Mouse (Mus musculus) left cerebral cortex, postnatal 14 days (tissue): ENCODE results near the gene Hspa1l. TPM values are rescaled to one million over a fixed set of nuclear protein-coding genes. Genes with fewer than 3 reads are reported as not detected.
A peak's percentile ranks its signal among the peaks of the same experiment; 100 is the strongest.
"Not testable (repeated sequence)": the region's sequence is repeated elsewhere in the genome, so short reads cannot be mapped to it uniquely, and the experiment has no call there.

Source experiments
- DNase-seq, 2 experiments: peaks; one replicate each; pipeline ENCODE4 v3.0.0; 2021 to 2022; ENCODE audit warnings: low spot score in 2 of 2, mixed read lengths in 1 of 2
- intact Hi-C: fragments of 180-260 bp; cut with DNase I; formaldehyde crosslinking; loops from one replicate; pipeline ENCODE4 v1.15.1; 2025
- total RNA-seq, 2 experiments: library from RNA; stranded (reverse); gene quantifications; 2 replicates each; pipeline ENCODE4 v1.2.3; 2021

The Hspa1l gene
- total RNA-seq, 2 experiments from 2014 or later, result 0.15 TPM

- intact Hi-C loops, result loop anchor here (10.0 kb wide), 1 partner anchor 235 kb away; the partner anchor contains the start of genes Atp6v1g2 and Nfkbil1
- not testable (repeated sequence) for DNase-seq
Observed at GRCm38 (mm10) chr17:34999871-35000716, 27.6 kb downstream of the Hspa1l start.

DNA sequence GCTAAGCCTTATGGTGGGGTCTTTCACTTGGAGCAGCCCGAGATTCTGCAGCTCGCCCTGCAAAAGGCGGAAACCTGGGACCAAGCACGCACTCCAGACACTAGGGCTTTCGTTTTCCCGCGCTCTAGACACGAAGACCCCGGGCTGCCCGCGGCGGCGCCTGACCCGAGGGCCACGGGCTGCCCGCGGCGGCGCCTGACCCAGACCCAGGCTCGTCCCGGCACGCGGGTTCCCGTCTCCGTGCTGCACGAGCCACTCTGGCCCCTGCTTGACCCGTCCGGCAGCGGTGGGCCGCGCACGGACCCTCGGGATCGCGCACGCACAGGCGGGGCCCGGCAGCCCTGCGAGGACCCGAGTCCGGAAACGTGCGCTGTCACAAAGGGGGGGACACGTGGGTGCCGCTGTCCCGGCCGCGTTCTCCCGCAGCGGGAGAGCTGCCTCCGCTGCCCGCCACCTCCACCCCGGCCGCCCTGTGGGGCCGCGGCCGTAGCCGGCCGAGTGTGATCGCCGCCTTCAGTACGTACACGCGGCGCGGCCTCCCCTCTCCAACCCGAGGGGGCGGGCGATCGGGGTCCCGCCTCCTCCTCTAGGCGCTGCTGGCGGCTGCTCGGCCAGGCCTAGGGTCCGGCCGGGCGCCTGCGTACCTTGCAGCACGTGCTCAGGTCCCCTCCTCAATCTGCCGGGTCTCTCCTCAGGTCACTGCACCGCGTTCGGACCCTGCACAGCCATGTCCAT lies 28.4 kb downstream of the Hspa1l start, which contains the start of gene Vars:
Gene Vars, plus strand, starts transcription at position 271 of the 735 bp plus-strand sequence.
- peak; percentile 68 to 71 for DNase-seq
- intact Hi-C loops, result loop anchor here (10.0 kb wide), 1 partner anchor 234 kb away; the partner anchor contains the start of genes Atp6v1g2 and Nfkbil1

- peak; percentile 38 to 73 for DNase-seq
- intact Hi-C loops, result loop anchor here (10.0 kb wide), 1 partner anchor 233 kb away; the partner anchor contains the start of genes Atp6v1g2 and Nfkbil1
Observed at GRCm38 (mm10) chr17:35001452-35002152, 29.1 kb downstream of the Hspa1l start.

DNA sequence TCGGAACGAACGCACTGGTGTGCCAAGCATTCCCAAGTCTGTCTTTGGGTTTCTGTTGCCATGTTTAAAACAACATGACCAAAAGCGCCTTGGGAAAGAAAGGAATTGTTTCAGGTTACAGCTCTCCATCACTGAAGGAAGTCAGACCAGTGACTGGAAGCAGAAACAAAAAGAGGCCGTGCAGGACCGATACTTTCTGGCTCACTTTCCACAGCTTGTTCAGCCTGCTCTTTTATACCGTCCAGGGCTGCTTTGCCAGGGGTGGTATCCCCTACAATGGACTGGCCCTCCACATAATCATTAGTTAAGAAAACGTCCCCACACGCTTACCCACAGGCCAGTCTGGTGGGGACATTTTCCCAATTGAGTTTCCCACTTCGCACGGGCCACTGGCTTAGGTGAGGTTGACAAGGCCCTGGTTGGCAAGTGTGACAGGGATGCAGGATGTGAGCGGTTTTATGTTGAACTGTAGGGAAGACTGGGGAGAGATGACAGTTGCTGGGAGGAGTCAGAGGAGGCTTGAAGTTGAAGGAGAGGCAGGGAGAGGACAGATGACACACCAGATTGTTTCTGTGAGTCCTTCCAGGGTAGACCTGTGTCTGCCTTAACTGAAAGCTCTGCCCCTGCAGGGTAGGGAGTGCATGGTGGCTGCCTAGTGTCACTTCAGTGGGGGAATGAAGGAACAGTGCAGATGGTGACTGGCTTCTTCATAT lies 29.8 kb downstream of the Hspa1l start:
- no peak for DNase-seq
- intact Hi-C loops, result loop anchor here (10.0 kb wide), 1 partner anchor 232 kb away; the partner anchor contains the start of genes Atp6v1g2 and Nfkbil1

DNA sequence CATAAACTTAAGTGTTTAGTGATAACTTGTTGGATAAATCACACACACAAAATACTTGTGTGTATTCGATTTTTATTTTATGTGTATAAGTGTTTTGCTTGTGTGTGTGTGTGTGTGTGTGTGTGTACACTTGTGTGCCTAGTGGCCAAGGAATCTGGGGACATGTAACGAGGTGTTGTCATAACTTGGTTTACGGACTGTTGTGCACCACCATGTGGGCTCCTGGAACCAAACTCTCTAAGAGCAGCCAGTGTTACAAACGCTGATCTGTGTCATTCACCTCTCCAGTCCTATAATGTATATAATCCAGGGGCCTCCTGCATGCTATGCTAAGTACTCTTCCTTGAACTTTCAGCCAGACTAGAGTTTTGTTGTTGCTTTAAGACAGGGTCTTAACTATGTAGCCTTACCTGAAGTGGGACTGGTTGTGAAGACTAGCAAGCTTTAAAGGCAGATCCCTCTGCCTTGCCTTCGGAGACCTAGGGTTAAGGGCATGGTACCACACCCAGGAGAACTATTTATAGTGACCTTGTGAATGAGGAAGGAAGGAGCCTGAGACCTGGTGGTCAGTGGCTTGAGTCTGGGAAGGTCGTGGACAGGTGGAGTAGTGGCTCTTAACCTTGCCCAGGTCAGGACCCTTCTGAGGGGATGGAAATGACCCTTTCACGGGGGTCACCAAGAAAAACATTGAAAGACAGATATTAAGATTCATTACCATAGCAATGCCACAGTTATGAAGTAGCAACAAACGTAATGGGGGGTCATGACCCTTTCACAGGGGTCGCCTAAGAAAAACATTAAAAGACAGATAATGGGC lies 30.7 kb downstream of the Hspa1l start:
- no peak for DNase-seq
- intact Hi-C loops, result loop anchor here (10.0 kb wide), 1 partner anchor 232 kb away; the partner anchor contains the start of genes Atp6v1g2 and Nfkbil1

- intact Hi-C loops, result loop anchor here (10.0 kb wide), 1 partner anchor 231 kb away; the partner anchor contains the start of genes Atp6v1g2 and Nfkbil1
- no peak for DNase-seq
Observed at GRCm38 (mm10) chr17:35004075-35004717, 31.7 kb downstream of the Hspa1l start.

DNA sequence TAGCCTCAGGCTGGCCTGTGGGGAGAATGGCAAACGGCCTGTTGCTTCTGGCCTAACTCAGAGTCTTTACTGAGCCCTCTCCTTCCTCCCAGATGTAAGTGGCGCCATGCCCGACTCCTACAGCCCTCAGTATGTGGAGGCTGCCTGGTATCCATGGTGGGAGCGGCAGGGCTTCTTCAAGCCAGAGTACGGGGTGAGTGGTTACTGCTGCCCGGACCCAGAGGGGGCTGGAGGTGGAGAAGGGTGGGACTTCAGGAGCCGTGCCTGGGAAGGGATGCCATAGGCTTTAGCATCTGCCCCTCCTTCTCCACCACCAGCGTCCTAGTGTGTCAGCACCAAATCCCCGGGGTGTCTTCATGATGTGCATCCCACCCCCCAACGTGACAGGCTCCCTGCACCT lies 32.7 kb downstream of the Hspa1l start:
- intact Hi-C loops, result loop anchor here (10.0 kb wide), 1 partner anchor 230 kb away; the partner anchor contains the start of genes Atp6v1g2 and Nfkbil1
- DNase-seq, result no peak

DNA sequence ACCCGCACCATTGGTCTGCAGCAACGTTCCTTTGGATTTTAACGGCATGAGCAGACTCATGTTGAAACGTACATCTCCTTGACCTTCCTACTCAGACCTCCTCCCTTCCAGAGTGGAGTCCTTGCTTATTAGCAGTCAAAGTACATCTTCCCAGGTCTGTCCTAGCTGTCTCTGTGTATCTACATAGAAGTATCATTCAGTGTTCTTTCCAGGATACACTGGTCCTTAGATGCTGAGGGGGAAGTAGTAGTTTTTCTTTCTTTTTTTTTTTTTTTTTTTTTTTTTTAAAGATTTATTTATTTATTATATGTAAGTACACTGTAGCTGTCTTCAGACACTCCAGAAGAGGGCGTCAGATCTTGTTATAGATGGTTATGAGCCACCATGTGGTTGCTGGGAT lies 33.4 kb downstream of the Hspa1l start:
- not testable (repeated sequence) for DNase-seq
- intact Hi-C loops, result loop anchor here (10.0 kb wide), 1 partner anchor 229 kb away; the partner anchor contains the start of genes Atp6v1g2 and Nfkbil1

GRCm38 (mm10) chr17:35007387-35007991 lies 35.0 kb downstream of the Hspa1l start:
- intact Hi-C loops, result loop anchor here (10.0 kb wide), 1 partner anchor 227 kb away; the partner anchor contains the start of genes Atp6v1g2 and Nfkbil1

DNA sequence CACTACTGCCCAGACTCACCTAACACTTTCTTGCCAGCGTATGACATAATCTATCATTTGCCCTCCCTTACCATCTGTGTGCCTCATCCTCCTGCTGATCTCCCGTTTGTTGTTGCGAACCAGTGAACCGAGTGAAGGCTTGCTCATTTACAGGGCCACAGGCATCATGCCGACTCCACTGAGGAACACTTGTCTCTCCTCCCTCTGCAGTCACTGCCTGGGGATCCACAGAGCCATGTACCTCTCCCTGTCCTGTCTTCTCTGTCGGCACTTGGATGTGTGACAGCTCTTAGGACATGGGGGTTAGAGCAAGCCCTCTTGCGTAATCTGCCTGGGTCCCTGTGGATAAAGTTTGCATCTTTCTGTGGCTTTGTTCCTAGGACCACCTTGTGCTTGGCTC lies 37.1 kb downstream of the Hspa1l start:
- DNase-seq, result no peak
- intact Hi-C loops, result loop anchor here (10.0 kb wide), 1 partner anchor 225 kb away; the partner anchor contains the start of genes Atp6v1g2 and Nfkbil1

More at GRCm38 (mm10) chr17:35007387-35007991, 35.0 kb downstream of the Hspa1l start:
- DNase-seq, result no peak

- intact Hi-C loops, result no loop called here
- DNase-seq, result no peak
Observed at GRCm38 (mm10) chr17:35011440-35011839, 38.9 kb downstream of the Hspa1l start.

GRCm38 (mm10) chr17:35012430-35012829 lies 39.9 kb downstream of the Hspa1l start:
- intact Hi-C loops, result no loop called here
- DNase-seq, result no peak

DNA sequence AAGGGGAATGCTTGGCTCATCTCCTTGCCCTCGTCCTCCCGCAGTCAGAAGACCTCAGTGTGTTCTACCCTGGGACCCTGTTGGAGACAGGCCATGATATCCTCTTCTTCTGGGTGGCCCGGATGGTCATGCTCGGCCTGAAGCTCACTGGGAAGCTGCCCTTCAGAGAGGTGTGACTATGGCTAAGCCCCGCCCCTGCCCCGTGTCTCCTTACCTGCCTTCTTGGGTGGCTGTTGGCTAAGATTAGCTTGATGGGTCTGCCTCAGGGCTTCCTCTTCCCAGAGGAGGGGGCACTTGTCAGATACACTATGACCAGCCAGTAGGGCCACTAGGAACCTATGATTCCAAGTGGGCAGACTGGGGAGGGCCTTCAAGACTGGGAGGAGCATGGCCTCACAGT lies 40.7 kb downstream of the Hspa1l start:
- no peak for DNase-seq
- intact Hi-C loops, result no loop called here

- no peak for DNase-seq
- intact Hi-C loops, result no loop called here
Observed at GRCm38 (mm10) chr17:35015296-35015695, 42.8 kb downstream of the Hspa1l start.

- intact Hi-C loops, result no loop called here
- DNase-seq, result no peak
Observed at GRCm38 (mm10) chr17:35016376-35016775, 43.9 kb downstream of the Hspa1l start, which contains the start of gene Vwa7. TSS of gene Vwa7 (plus strand) at chr17:35016579.
